Mouse (Mus musculus) CD4-positive, CD25-positive, alpha-beta regulatory T cell, adult 4 months (primary cell): Measurements from ENCODE around the gene Ube2e1. TPM values are rescaled to one million over a fixed set of nuclear protein-coding genes. Genes with fewer than 3 reads are reported as not detected.

Experiments
- ATAC-seq: one replicate; pipeline ENCODE4 v1.8.0; 2017
- polyA plus RNA-seq, 2 experiments: library from polyadenylated mRNA; unstranded; fragments of 100-300 nt; shearing (Covaris generic); gene quantifications; one replicate each; pipeline ENCODE4 v1.2.1; 2017

Gene Ube2e1
- 10 to 100 TPM; 36.7 to 70.3 TPM for polyA plus RNA-seq

- ATAC-seq: peak; percentile 91
Observed at GRCm38 (mm10) chr14:18331693-18332131, at the start of gene Ube2e1. Gene Ube2e1 (minus strand): TSS chr14:18331859.

GRCm38 (mm10) chr14:18379841-18380240 is 48.2 kb upstream of the Ube2e1 start:
- ATAC-seq: no peak

- ATAC-seq: no peak
Observed at GRCm38 (mm10) chr14:18377944-18378575, 46.4 kb upstream of the Ube2e1 start.

- ATAC-seq: no peak
Observed at GRCm38 (mm10) chr14:18376206-18376605, 44.5 kb upstream of the Ube2e1 start.

- ATAC-seq: no peak
Observed at GRCm38 (mm10) chr14:18373758-18374405, 42.2 kb upstream of the Ube2e1 start.

GRCm38 (mm10) chr14:18372761-18373610 is 41.3 kb upstream of the Ube2e1 start:
- ATAC-seq: no peak

GRCm38 (mm10) chr14:18369031-18369430 is 37.4 kb upstream of the Ube2e1 start:
- ATAC-seq: no peak

- no peak for ATAC-seq
Observed at GRCm38 (mm10) chr14:18367025-18367424, 35.4 kb upstream of the Ube2e1 start.

- ATAC-seq: no peak
Observed at GRCm38 (mm10) chr14:18364321-18364720, 32.7 kb upstream of the Ube2e1 start.

- no peak for ATAC-seq
Observed at GRCm38 (mm10) chr14:18356442-18356841, 24.8 kb upstream of the Ube2e1 start.

- ATAC-seq: no peak
Observed at GRCm38 (mm10) chr14:18355514-18356190, 24.0 kb upstream of the Ube2e1 start.

GRCm38 (mm10) chr14:18353525-18353924 is 21.9 kb upstream of the Ube2e1 start:
- ATAC-seq: no peak

- ATAC-seq: no peak
Observed at GRCm38 (mm10) chr14:18352934-18353333, 21.3 kb upstream of the Ube2e1 start.

GRCm38 (mm10) chr14:18350680-18351079 is 19.0 kb upstream of the Ube2e1 start:
- ATAC-seq: no peak

GRCm38 (mm10) chr14:18349871-18350270 is 18.2 kb upstream of the Ube2e1 start:
- no peak for ATAC-seq

- ATAC-seq: no peak
Observed at GRCm38 (mm10) chr14:18343589-18343988, 11.9 kb upstream of the Ube2e1 start.

- ATAC-seq: no peak
Observed at GRCm38 (mm10) chr14:18342749-18343148, 11.1 kb upstream of the Ube2e1 start.

GRCm38 (mm10) chr14:18341088-18341487 is 9.4 kb upstream of the Ube2e1 start:
- ATAC-seq: no peak

- no peak for ATAC-seq
Observed at GRCm38 (mm10) chr14:18336106-18336505, 4.4 kb upstream of the Ube2e1 start.

GRCm38 (mm10) chr14:18330789-18331692 is 618 bp downstream of the Ube2e1 start:
- ATAC-seq: peak; percentile 47

- no peak for ATAC-seq
Observed at GRCm38 (mm10) chr14:18326968-18327672, 4.5 kb downstream of the Ube2e1 start.
